Mouse (Mus musculus) embryonic fibroblast, embryonic 13.5 days (primary cell): ENCODE results near the gene Lbp.

ENCODE experiments used
- CTCF ChIP-seq: IDR thresholded peaks from 2 replicates; pipeline ENCODE4 v1.5.1; 2011; ENCODE audit warnings: mild to moderate bottlenecking, control low read depth, low read length, moderate library complexity, borderline replicate concordance; ENCODE audit not compliant: insufficient read depth
- POLR2A ChIP-seq: IDR thresholded peaks from 2 replicates; pipeline ENCODE4 v1.6.1; 2011; ENCODE audit warnings: low read depth, mild to moderate bottlenecking, control low read depth, low read length, moderate library complexity

DNA sequence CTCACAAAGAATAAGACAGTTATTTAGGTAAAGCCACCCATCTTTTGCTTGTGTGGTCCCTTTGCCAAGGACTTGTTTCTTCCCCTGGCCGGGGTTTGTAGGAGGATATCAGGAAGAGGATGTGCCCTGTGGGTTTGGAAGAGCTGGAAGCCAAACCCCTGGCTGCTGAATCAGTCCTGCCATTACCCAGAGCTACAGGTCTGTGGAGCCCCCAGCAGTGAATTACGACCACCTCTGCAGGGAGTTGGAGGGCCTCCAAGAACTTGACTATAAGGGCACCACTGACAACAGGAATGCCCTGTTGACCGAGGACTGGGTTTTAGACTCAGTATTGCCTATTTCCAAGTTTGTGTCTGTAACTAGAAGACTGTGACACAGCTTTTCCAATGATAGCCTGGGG lies 7.1 kb upstream of the Lbp start:
- TF ChIP-seq POLR2A, result no peak
- TF ChIP-seq CTCF, result no peak
